Mouse (Mus musculus): ENCODE data around the gene Soga3.

Gene Soga3

GRCm38 (mm10) chr10:29143566-29144335, at the start of gene Soga3:
Gene Soga3, plus strand, starts transcription at chr10:29143839.
- no peak for DNase-seq

DNA sequence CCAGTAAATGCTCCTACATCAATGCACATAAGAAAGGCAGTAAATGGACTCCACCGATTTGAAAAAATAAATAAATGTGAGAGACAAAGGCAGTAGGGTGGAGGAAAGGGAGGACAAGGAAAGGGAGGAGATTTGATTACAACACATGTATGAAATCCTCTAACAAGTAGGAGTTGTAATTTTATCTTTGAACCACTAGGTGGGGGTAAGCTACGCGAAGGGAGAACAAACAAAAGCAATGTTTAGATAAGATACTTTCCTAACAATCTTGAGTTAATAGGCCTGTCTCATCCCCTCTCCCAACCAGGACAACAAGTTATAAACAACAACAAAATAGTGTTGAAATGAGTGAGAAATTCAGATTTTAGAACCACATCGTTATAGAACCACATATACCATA, 36.7 kb upstream of the Soga3 start:
- peak; percentile 9 for DNase-seq

GRCm38 (mm10) chr10:29142556-29143105, 1.0 kb upstream of the Soga3 start:
- no peak for DNase-seq

- DNase-seq = no peak
Observed at GRCm38 (mm10) chr10:29144612-29145405, 1.2 kb downstream of the Soga3 start.

DNA sequence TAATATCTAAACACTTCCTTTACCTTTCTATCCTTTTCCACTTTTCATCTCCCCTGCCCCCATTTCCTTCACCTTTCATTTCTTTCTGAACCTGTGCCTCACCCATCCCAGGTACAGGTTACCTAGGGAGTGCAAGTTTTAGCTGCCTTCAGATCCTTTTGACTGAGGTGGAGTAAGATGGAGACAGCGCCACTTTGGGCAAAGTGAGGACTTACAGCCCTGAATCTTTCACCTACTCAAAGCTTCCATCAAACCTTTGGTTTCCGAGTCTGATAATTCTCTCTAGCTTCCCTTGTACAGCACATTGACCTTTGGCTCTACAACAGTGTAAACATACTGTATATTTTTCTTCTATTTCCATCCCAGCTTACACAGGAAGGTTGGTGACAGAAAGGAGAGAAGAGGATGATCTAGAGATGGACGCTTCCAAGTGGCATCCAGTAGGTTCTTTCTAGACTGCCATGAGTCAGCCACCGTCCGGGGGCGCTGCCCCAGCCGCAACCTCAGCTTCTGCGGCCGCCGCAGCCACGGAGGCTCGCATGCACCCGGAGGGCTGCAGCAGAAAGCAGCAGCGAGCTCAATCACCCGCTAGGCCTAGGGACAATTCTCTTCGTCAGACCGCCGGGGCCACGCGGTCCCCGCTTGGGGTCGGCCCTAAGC, 2.7 kb downstream of the Soga3 start:
- peak; percentile 5 for DNase-seq

DNA sequence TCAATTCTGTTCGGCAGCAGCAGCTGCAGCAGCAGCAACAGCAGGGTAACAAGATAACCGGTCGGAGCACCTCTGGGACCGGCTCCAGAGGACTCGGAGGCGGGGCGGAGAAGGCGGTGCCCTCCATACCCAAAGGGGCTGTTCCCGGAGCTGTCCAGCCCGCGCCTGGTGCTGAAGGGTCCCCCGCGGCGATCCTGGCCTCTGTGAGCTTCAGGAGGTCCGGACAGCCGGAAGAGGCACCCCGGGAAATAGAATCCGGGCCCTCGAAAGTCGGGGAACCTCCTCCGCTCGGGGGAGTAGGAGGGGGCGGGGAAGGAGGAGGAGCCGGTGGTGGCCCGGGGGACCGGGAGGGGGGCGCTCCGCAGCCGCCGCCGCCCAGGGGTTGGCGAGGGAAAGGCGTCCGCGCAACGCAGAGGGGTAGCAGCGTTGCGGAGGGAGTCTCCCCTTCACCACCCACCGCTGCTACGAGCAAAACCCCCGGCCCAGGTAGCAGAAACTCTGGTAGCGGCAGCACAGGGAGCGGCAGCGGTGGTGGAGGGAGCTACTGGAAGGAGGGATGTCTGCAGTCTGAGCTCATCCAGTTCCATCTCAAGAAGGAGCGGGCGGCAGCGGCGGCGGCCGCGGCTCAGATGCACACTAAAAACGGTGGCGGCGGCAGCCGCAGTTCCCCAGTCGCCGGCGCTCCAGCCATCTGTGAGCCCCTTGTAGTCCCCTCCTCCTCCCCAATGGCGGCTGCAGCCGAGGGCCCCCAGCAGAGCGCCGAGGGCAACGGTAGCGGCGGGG, 3.4 kb downstream of the Soga3 start:
- peak; percentile 76 for DNase-seq

- DNase-seq = no peak
Observed at GRCm38 (mm10) chr10:29147641-29147990, 4.0 kb downstream of the Soga3 start.

GRCm38 (mm10) chr10:29148076-29148475, 4.4 kb downstream of the Soga3 start:
- no peak for DNase-seq

- no peak for DNase-seq
Observed at GRCm38 (mm10) chr10:29155304-29155703, 11.7 kb downstream of the Soga3 start.

DNA sequence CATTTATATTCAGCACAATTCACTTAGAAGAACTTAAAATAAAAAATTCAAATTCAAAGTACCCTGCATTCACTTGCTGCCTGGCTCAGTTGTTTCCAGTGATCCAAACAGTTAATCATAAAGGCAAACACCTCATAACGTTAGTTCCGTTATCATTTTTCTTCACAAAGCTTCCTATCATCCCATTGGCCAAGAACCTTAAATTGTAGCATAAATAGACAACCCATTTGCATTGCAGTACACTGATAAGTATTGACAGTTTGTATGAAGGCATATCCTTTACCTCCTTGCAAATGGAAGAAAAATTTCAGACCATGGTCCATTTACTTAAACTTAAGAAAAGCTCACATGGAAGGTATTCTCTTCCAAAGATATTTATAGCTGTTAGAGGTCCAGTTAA, 18.0 kb downstream of the Soga3 start:
- no peak for DNase-seq

- DNase-seq = no peak
Observed at GRCm38 (mm10) chr10:29173778-29174177, 30.1 kb downstream of the Soga3 start.

DNA sequence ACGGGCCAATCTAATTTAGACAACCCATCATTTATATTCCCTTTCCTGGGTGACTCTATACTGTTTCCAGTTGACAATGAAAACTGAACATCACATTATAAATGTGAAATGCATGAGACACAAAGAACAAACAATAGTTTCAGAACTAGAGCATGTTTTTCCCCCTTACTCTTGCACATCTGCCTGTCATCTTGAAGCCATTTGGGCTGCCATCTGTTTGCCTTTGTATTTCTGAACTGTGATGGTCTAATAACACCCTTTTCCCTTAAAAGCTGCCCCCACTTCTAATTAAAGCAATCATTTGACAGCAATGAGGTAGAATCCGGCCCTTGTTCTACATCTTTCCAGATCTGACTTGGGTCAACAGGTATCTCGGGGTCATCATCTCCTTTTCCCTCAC, 32.0 kb downstream of the Soga3 start:
- no peak for DNase-seq

GRCm38 (mm10) chr10:29176881-29177280, 33.2 kb downstream of the Soga3 start:
- DNase-seq = no peak

DNA sequence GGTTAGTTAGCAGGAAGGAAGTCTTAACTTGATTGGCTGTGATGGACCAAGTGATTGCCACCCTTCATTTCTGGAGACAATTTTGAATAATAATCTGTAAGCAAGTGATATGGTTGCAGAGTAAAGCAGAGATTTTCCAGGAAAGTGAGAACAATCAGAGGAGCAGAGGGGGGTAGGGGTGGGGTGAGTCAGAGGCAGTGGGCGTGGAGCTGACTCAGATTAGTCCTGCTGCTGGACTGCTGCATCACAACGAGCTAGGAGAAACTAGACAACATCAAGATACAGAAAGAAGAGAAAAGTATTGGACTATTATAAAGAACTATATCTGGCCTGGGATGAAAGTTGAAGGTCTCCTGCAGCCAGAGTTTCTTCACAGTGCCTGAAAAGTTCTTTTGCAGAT, 34.4 kb downstream of the Soga3 start:
- no peak for DNase-seq

DNA sequence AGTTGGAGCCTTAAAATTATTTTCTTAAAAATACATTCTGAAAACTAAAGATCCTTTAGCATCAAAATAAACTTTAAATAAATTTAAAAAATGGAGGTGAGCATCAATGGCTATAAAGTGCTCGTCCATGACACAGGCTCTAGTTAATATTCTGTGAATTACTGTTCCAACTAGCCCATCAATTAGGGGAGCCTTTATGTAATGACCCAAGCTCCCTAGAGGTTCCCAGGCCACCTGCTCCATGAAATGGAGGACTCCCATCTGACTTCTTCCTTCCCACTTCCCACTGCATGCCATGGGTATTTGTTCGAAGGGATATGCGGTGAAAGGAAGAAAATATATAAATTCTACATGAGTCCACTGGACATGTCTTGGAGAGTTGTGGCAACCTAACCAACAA, 36.6 kb downstream of the Soga3 start:
- DNase-seq = no peak

GRCm38 (mm10) chr10:29181046-29181445, 37.4 kb downstream of the Soga3 start:
- DNase-seq = no peak

DNA sequence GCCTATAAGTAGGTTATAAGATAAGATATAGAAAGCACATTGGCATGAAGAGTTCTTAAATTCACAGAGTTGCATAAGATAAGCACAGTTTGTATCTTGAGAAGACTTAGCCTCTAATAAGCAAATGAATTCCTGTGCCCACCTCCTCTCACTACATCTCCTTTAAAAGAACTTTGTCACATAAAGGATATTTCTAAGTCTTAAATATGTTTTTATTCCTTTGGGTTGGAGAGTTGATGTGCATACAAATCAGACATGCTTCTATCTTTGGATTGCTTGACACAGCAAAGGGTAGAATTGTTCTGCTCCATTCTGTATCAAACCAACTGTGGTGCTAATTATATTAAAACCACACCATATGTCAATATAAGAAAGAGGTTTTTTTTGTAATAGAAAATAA, 50.1 kb downstream of the Soga3 start:
- DNase-seq = no peak

GRCm38 (mm10) chr10:29196811-29197210, 53.2 kb downstream of the Soga3 start:
- no peak for DNase-seq

- no peak for DNase-seq
Observed at GRCm38 (mm10) chr10:29198642-29199041, 55.0 kb downstream of the Soga3 start, which contains the start of gene Gm49353. Gene Gm49353, plus strand, starts transcription at chr10:29198954.

DNA sequence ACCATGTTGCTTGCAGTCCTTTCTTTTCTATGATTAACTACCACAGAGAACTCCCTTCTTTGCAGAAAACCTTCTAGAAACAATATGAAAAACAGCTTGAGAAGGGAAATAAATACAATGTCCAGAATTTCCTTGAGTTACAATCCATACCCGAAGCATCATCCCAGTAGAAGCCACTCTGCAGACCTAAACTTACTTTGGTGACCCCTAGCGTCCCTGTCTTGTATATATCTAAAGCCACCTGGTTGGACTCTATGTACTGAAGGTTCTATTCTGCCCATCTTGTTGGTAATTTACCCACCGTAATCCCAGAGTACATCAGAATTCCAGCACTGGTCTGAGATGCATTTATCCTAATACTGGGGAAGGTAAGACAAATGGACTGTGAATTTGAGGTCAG, 56.2 kb downstream of the Soga3 start:
- DNase-seq = no peak

DNA sequence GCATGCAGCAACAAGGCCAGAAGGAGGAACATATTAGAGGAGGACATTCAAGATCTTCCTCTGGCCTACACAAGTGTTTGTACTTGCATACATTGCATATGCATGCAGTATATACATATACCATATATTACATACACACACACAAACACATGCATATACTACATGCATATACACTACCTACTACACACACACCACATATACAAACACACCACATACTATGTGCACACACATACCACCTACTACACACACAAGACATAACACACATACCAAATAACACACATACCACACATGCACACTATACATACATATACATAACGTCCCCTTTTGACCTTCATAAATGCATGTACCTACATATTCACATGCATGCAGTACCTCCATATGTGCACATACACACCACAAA, 57.0 kb downstream of the Soga3 start:
- no peak for DNase-seq

DNA sequence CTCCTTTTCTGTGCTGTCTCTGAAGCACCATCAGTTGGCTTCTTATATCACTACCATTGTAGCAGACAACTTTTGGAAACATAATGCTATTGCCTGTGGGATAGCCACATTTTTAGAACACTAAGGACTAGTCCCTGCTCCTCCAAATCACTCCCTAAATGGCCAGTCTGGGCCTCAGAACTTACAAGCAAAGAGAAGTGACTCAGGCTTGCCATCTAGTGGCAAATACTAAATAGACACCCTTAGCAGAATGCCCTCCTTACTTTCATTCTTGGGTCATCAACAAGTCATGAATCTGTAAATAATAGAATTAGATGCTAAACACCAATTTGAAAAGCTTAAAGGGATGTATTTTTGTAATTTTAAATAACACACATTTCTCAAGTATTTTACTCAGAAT, 63.1 kb downstream of the Soga3 start:
- peak; percentile 32 for DNase-seq

DNA sequence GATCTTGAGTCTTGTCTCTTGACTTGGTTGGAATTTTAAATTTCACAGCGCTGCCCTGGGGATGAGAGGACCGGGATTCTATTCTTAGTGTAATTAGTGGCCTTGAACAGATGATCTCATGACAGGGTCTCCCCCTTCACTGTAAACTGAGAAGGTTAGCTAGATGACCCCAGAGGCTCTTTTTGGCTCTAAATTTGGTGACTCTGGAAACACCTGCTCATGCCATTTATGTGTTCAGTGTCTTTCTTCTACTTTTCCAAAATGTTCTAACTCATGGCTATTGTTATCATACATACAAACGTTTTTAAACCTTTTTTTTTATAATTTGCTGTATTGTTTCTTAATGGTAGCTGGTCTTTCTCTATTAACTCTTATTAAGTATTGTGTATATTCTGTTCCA, 65.1 kb downstream of the Soga3 start:
- no peak for DNase-seq

Measured in kidney, adult 9 months (tissue).